10 mouse cellular contexts compared by ENCODE assay signal in genomic region chr13:34346238-34346637, GRCm38 (mm10). TPM values are rescaled to one million over a fixed set of nuclear protein-coding genes. Genes with fewer than 3 reads are reported as not detected.
DNase-seq lines count a peak whose midpoint lies in the region; ATAC-seq and TF ChIP-seq lines count a peak whose summit lies in the region.
"Had no signal": no experiment of that assay in that cellular context is flagged by ENCODE, and none has a peak within 500 bp of the region (broad histone marks: within the 10 kb centered on the region; RNA-seq: fewer than 3 reads in every experiment).

No protein-coding gene starts in this region.

- no peak for DNase-seq in left cerebral cortex, adult 2 months (ENCODE audit: extremely low spot score in 1 of 2, low spot score in 2 of 2)
- no peak for DNase-seq in left cerebral cortex, postnatal 10 days (ENCODE audit: extremely low spot score in 1 of 2, low spot score in 2 of 2)
- peak; percentile 48 for DNase-seq in liver
- DNase-seq in thymus, postnatal 25 days: no peak
- no peak for DNase-seq in cerebellum, postnatal 14 days
- DNase-seq: kidney, adult 8-10 months had no signal

- no peak overlapping the region; the same call in 1 of the 2 replicates for H3K9ac ChIP-seq in forebrain, embryonic 16.5 days (replicated peaks; ENCODE audit: low read depth, low read length)
- H3K9ac ChIP-seq in forebrain, embryonic 12.5 days: no peak overlapping the region
- H3K9ac ChIP-seq in neural tube, embryonic 14.5 days (replicated peaks; ENCODE audit: low read depth, low read length): no peak overlapping the region

- no peak for ATAC-seq in forebrain, embryonic 16.5 days
- no peak for ATAC-seq in forebrain, embryonic 12.5 days (ENCODE audit: low FRiP score)
- ATAC-seq in neural tube, embryonic 14.5 days (ENCODE audit: low read depth): no peak
- ATAC-seq: Patski had no signal

- 56% methylated on average over 7 of the region's 7 CpGs for WGBS in forebrain, embryonic 16.5 days
- WGBS in forebrain, embryonic 12.5 days: 49% methylated on average over 7 of the region's 7 CpGs
- 49% methylated on average over 7 of the region's 7 CpGs for WGBS in neural tube, embryonic 14.5 days

- no peak overlapping the region for H3K4me3 ChIP-seq in forebrain, embryonic 16.5 days (replicated peaks; ENCODE audit: low read length)
- no peak overlapping the region for H3K4me3 ChIP-seq in forebrain, embryonic 12.5 days (replicated peaks)
- peak overlapping the region; percentile 82; the same call in 1 of the 2 replicates for H3K4me3 ChIP-seq in left cerebral cortex, adult 2 months
- H3K4me3 ChIP-seq in neural tube, embryonic 14.5 days (ENCODE audit: low read depth, low read length): no peak overlapping the region

- no peak overlapping the region for H3K27ac ChIP-seq in forebrain, embryonic 16.5 days (ENCODE audit: low read length)
- no peak overlapping the region for H3K27ac ChIP-seq in forebrain, embryonic 12.5 days
- peak overlapping the region; percentile 93; the same call in 1 of the 2 replicates for H3K27ac ChIP-seq in left cerebral cortex, adult 2 months
- 0 out of 2 replicates have a peak overlapping the region, but pooled peaks have one; percentile 80 for H3K27ac ChIP-seq in neural tube, embryonic 14.5 days (ENCODE audit: low read depth, low read length)

- H3K4me1 ChIP-seq in forebrain, embryonic 16.5 days (replicated peaks; ENCODE audit: control insufficient read depth, insufficient read depth, low read length): peaks cover 35% of the 10 kb centered on the region
- peaks cover 39% of the 10 kb centered on the region for H3K4me1 ChIP-seq in forebrain, embryonic 12.5 days
- peaks cover 26% of the 10 kb centered on the region for H3K4me1 ChIP-seq in neural tube, embryonic 14.5 days (ENCODE audit: control insufficient read depth, insufficient read depth, low read length)

- TF ChIP-seq CTCF in left cerebral cortex, adult 2 months (IDR thresholded peaks at IDR 0.05): no peak

- peak overlapping the region; percentile 86 for H3K4me2 ChIP-seq in forebrain, embryonic 16.5 days (ENCODE audit: low read length)
- H3K4me2 ChIP-seq in forebrain, embryonic 12.5 days: no peak overlapping the region
- peak overlapping the region; percentile 93; the same call in 1 of the 2 replicates for H3K4me2 ChIP-seq in neural tube, embryonic 14.5 days (ENCODE audit: low read depth, low read length)

- intact Hi-C loops in left cerebral cortex, adult 2 months (cut with DNase I): loop anchor here (10.0 kb wide), 2 partner anchors 271 to 301 kb away; partner anchors contain the start of gene Tubb2a
- intact Hi-C loops in left cerebral cortex, postnatal 10 days (cut with DNase I): loop anchor here (10.0 kb wide), 1 partner anchor 529 kb away; the partner anchor contains the start of gene Prpf4b

- H3K27me3 ChIP-seq in forebrain, embryonic 16.5 days (replicated peaks; ENCODE audit: control insufficient read depth, insufficient read depth, low read length): no peaks in the 10 kb centered on the region
- peaks cover 6% of the 10 kb centered on the region; the same call in 1 of the 2 replicates for H3K27me3 ChIP-seq in forebrain, embryonic 12.5 days
- no peaks in the 10 kb centered on the region for H3K27me3 ChIP-seq in neural tube, embryonic 14.5 days (ENCODE audit: control insufficient read depth, insufficient read depth, low read length)
- H3K27me3 ChIP-seq: Patski had no signal

- no peaks in the 10 kb centered on the region for H3K36me3 ChIP-seq in forebrain, embryonic 16.5 days (ENCODE audit: control insufficient read depth, insufficient read depth)
- H3K36me3 ChIP-seq in forebrain, embryonic 12.5 days (replicated peaks): no peaks in the 10 kb centered on the region
- no peaks in the 10 kb centered on the region for H3K36me3 ChIP-seq in neural tube, embryonic 14.5 days (ENCODE audit: control insufficient read depth, insufficient read depth, low read length)

- no peaks in the 10 kb centered on the region for H3K9me3 ChIP-seq in forebrain, embryonic 16.5 days (ENCODE audit: control insufficient read depth, low read length)
- H3K9me3 ChIP-seq in forebrain, embryonic 12.5 days: no peaks in the 10 kb centered on the region
- no peaks in the 10 kb centered on the region for H3K9me3 ChIP-seq in neural tube, embryonic 14.5 days (ENCODE audit: control insufficient read depth, low read length)

RNA-seq across cellular contexts. Expression of gene Slc22a23, which starts 1.3 kb away (rescaled TPM):
- polyA plus RNA-seq in forebrain, embryonic 16.5 days (2015; fragmentation: Nextera tagmentation; extraction: Ambion mirVana): 11.2 and 13.0 TPM in 2 replicates
- polyA plus RNA-seq in forebrain, embryonic 12.5 days (2016; fragmentation: Nextera tagmentation; extraction: Ambion mirVana): 16.4 and 19.7 TPM in 2 replicates
- total RNA-seq in left cerebral cortex, adult 2 months (2021): 10 to 100 TPM; 52.4 to 55.5 TPM
- total RNA-seq in left cerebral cortex, postnatal 10 days (2021): 10 to 100 TPM; 70.3 to 73.6 TPM
- polyA plus RNA-seq in neural tube, embryonic 14.5 days (2014; fragmentation: Nextera tagmentation; extraction: Ambion mirVana): 25.4 and 28.3 TPM in 2 replicates

Comparison
In these comparisons a context has a peak if more than half of its experiments do, and no peak if none do; other contexts are left out.
1. H3K27ac ChIP-seq: peak in left cerebral cortex, adult 2 months (single experiment) and neural tube, embryonic 14.5 days (single experiment); none in forebrain, embryonic 16.5 days (single experiment) and forebrain, embryonic 12.5 days (single experiment).